Mouse (Mus musculus): ENCODE data around the gene Igf2bp1.
A peak's percentile ranks its signal among the peaks of the same experiment; 100 is the strongest.

Igf2bp1 gene

DNA sequence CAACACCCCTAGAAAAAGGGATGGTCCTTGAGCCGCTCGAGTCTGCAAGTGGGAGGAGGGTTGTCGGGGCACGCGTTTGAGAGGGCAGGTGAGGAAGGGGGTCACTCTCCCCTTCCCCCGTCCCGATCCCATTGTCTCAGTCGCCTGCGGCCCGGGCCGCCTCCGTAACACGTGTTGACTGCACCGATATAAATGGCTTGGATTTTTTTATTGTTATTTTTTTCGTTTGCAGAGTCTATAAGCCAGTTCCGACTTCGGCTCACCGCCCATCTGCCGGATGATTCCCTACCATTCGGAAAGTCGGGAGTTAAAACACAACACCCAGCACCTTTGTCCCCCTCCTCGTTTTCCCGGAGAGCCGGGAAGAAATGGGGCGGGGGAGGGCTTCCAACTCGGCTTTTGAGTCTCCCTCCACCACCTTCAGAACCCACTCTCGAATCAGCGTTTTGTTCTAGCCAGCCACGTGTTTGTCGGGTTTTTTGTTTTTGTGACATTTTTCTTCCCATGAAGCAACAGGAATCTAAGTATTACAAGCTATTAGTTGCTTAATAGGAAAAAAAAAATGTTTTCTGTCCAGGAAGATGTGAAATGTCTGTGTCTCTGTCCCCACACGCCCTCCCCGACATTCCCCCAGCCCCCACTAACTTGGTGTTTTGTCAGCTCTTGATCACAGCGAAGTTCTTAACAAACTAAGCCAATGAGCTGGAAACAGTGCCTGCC is 1.9 kb upstream of the Igf2bp1 start:
- DNase-seq (ENCODE audit: low spot score in 2 of 2) = no peak

DNA sequence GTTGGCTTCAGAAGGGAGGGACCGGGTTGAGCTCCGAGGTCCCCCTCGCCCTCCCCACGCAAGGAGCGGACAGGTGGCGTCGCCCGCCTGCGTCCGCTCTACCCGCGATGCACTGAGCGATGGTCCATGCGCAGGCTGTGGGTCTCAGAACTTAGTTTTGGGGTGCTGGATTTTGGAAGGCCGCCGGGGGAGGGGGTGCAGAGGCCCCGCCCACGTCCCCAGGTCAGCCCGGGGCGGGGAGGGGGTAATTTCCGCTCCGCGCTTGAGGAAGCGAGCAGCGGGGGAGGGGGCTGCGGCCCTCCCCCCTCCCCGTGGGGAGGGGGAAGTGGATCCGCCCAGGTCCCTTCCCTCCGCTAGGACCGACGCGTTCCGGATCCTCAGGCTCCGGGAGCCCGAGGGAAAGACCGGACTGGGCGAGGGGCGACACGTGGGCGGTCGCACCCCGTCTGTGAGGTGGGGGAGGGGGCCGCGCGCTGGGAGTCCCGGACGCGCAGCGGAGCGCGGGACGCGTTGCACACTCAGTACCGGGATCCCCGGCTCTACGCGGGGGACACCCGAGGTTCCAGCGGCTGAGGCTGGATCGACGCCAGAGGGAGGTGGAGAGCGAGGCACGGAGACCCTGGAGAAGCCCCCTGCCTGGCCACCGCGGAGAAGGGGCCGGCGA is 1.2 kb upstream of the Igf2bp1 start:
- DNase-seq (ENCODE audit: low spot score in 2 of 2) = peak; percentile 4 to 21

DNA sequence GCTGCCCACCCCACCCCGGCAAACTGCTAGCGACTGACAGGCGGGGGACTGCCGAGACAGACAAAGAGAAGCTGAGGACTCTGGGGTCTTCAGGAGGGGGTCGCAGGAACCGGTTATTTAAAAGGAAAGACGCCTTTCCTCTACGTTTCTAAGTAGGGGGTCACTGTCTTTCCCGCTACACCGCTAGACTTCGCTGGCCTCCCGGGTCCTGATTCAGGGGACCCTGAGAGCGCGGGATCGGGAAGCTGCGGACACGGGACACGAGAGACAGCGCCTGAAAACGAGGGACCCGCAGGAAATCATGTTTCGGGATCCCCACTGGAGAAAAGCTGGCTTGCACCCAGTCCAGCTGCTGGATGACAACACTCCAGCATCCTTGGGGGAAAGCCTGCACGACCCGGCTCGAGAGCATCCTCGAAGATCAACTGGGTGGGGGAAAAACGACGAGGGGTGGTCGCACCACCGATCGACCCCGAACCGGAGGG is 669 bp upstream of the Igf2bp1 start:
- peak in 1 of 2 experiments; percentile 8 for DNase-seq (ENCODE audit: low spot score in 2 of 2)

DNA sequence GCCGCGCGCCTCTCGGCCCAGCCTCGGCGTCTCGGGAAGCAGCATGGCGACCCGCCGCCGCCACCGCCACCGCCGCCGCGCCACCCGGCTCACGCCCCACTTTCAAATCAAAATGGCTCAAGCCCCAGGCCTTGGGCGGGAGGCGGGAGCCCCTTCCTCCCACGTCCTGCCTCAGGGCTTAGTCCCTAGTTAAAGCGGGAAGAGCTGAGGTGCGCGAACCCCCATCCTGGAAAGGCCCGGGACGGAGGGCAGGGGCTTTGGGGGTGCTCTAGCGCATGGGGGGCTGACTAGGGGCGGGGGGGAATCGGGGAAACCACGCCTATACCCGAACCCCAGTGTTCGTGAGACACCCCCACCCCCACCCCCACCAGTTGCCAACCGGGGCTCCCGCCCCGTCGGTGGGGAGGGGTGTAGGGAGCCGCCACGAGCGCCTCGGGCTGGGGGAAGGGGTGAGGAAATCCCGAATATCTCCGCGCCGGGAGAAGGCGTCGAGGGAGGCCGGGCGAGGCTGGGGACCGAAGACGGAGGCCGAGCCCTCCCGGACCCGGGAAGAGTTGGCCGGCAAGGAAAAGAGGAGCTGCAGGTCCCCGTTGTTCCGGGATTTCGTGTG is 842 bp downstream of the Igf2bp1 start:
- DNase-seq (ENCODE audit: low spot score in 2 of 2) = no peak

DNA sequence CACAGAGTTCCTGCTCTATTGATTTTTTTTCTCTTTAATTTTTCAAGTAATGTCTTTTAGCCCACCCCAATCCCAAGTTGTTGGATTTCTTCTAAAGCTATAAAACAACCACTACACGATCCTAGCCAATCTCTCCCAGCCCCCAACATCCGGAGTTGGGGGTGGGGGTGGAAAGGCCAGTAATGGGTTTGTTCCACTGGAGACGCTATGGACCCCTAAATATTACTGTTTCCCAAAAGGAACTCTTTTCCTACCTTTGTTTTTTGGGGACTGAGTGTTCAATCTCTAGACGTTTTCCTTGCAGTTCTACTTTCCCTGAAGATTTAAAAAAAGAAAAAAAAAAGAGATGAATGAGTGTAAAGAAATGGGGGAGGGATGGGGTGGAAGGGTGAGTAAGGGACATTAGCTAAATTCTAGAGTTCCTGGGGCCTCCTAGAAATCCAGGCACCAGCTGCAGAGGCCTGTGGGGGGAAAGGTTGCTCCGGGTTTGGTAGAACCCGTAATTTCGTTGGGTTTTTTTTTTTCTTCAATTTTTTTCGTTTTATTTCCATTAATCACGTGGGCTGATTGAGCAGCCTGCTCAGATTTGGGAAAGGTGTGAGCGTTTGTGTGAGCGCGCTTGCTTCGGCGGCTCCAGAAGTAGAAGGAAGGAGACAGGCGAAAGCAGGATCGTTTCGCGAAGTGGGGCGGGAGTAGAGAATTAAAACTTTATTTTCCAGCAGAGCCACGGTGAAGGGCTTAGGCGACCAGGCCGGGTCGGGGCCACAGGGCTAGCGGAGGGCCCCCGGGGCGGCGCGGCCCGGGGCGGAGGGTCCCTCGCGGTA is 1.6 kb downstream of the Igf2bp1 start:
- peak in 1 of 2 experiments; percentile 16 for DNase-seq (ENCODE audit: low spot score in 2 of 2)

DNA sequence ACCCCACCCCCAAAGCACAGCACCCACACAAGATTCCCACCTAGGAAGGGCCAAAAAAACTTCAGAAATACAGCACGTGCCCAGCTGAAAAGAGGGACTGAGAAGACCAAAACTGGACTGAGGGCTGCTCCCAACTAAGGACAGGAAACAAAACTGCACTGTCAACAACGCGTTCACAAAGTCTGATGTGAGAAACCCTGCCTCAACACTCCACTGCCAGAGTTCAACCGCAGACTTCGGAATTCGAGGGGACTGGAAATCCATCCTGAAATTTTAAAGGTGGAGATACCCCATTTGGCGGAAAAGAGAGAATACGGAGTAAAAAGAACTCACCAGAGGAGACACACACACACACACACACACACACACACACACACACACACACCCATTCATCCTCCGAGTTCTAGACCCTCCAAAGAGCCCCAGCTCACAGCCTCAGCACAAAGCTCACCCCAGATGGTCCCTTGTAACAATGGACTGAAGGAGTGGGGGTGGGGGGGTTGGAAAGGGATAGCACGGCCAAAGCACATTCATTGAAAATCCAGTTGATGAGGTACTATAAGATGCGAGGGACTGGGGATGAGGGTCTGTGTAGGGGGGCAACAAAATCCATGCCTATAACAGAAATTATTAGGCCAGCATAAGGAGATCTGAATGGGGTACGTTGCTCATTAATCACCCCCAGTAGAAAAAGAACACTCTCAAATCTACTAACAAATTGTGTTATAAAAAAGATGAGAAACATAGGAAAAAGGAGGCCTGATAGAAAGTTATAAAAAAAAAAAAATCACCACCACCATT is 2.4 kb downstream of the Igf2bp1 start:
- no peak for DNase-seq (ENCODE audit: low spot score in 2 of 2)

DNA sequence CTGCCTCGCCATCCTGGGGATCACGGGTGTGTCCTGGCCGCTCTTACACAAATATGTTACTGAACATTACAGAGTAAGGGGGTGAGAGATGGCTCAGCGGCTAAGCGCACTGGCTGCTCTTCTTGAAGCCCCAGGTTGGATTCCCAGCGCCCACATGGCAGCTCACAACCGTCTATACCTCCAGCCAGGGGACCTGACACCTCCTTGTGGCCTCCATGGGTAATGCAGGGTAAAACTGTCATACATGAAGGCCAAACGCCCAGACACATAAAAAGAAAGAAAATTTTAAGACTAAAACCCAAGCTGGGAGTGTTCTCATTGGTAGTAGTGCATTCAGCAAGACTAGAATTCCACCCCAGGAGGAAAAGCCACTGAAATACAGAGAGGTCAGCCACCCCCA is 11.6 kb downstream of the Igf2bp1 start:
- no peak for DNase-seq (ENCODE audit: low spot score in 2 of 2)

DNA sequence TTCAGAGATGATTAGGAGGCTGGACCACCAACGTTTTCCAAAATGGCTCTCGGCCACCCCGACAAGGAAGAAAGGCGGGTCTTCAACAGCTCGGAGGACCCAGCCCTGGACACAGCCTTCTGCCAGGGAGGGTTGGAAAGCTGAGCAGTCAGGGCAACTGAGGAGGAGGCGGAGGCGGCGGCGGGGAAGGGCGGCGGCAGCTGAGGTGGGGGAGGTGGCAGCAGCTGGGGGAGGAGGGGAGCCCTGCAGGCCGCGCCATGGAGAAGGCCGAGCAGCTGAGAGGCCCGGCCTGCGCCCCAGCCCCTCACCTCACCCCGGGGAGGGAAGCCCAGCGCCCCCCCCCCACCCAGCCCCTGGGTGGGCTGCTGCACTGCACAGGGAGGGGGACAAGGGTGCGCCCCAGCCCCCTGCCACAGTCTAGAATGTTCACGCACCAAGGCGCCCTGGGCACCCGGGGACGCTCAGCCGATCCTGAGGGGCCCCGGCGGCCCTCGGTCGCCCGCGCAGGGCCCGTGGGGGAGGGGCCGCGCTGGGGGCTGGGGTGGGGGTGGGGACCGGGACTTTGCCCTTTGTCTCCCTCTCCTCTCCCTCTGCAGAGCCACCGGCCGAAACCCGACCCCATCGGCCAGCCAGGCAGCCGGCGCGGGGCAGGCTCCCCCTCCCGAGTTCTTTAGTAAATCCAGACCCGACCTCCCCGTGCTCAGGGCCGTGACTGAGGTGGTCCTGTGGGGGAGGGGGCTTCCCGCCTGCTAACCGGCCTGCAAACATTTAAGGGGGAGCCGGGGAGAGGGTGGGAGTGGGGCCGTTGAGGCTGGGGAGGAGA is 14.6 kb downstream of the Igf2bp1 start:
- no peak for DNase-seq (ENCODE audit: low spot score in 2 of 2)

DNA sequence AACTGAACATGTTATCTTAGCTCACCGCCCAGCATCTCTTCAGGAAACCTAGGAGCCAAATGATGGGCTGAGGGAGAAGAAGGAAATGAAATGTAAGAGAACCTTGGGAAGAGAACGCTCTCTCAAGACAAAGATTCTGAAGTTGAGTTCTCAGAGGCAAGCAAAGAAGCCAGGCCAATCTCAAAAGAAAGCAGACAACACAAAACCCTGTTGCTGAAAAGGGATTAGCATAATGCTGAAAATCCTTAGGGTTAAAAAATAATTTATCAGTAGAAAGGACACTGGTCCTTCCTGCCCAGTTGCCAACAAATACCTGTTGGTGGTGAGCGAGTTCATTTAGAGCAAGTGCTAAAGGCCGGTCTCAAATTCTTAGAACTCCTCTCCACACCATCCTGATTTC is 15.3 kb downstream of the Igf2bp1 start:
- no peak for DNase-seq (ENCODE audit: low spot score in 2 of 2)

DNA sequence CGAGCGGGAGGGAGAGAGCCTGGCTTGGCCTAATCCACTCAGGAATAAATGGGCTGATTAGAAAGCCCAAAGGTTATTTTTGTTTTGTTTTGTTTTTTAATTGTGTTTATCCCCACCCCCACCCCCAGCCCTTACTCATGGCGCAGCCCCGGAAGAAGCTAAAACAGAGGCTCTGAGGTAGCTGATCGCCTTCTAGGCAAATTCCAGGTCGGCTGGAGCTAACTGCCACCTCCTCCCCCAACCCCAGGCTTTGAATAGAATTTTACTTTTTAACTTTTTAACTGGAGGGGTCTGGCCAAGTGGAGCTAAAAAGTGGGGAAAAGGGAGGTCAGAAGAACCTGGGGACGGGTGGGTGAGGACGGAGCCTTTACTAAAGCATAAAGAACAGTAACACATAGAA is 15.9 kb downstream of the Igf2bp1 start:
- DNase-seq (ENCODE audit: low spot score in 2 of 2) = no peak

DNA sequence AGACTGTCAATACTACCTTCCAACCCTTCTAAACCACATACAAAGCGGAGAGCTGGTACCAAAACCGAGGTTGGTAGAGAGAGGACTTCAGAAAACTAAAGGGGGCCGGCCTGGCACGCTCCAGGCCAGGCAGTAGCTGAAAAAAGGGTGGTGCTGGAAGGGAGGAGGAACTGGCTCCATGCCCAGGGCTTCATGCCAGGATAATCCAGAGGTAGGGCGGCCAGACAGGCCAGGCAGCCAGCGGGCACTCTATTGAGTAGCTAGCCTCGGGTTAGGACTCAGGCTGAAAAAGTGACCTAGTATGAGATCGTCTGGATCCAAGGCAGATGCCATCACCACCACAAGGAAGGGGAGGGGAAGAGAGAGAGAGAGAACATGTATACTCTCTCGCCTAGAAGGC is 17.2 kb downstream of the Igf2bp1 start:
- peak; percentile 18 to 70 for DNase-seq (ENCODE audit: low spot score in 2 of 2)

DNA sequence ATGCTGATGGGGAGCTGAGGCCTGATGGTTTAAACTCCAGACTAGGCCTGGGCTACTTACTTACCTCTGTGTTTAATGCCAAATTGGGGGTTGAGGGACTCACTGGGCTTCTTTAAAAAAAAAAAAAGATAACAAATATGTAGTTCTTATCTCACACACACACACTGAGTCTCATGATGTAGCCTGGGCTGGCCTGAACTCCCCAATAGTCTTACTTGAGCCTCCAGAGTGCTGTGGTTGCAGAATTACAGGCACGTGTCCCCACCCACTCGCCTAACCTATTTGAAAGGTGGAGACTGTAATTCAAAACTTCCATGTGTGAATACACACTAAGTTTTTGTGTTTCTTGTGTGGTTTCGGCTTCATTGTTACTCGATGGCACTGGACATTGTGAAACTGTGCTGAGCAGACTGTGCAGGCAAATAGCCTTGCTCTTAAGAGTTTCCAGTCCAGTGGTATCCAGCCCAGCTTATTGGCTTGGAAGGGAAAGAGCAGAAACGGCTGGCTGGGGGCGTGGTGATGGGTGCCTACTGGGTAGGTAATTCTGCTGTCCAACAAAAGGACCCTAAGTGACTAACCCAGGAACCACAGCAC is 17.8 kb downstream of the Igf2bp1 start:
- no peak for DNase-seq (ENCODE audit: low spot score in 2 of 2)

DNA sequence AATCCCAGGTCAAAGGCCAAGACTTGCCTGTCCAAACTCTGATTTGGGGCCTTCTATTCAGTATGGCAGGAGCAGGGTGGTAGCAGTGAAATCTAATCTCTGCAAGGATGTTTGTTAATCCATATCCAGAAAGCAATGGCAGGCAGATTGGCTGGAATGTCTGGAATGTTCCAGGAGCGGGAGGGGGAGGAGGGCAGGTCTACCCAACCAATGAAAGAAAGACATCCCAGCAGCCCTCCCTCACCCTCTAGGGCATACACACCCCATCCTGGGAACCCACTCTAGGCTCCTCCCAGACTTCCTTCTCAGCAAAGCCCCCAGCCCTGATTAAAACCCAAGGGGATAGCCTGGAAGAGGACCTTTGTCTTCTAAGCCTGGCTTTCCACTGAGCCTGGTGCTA is 23.3 kb downstream of the Igf2bp1 start:
- no peak for DNase-seq (ENCODE audit: low spot score in 2 of 2)

DNA sequence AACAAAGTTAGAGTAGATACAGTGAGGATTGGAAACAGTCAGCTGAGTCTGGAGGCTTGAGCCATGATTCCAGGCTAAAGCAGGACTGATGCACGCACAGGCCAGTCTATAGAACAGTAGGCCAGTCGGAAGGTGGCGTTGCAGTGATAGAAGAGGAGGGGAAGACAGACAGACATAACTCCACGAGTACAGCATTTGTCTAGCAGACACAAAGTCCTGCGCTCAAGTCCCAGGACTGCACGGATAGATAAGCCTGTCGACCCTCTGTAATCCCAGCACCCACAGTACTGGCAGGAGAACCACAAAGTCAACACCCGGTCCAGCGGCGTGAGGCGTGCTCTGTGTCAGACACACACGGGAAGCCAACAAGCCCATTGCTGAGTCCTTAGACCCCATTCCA is 23.9 kb downstream of the Igf2bp1 start:
- DNase-seq (ENCODE audit: low spot score in 2 of 2) = no peak

DNA sequence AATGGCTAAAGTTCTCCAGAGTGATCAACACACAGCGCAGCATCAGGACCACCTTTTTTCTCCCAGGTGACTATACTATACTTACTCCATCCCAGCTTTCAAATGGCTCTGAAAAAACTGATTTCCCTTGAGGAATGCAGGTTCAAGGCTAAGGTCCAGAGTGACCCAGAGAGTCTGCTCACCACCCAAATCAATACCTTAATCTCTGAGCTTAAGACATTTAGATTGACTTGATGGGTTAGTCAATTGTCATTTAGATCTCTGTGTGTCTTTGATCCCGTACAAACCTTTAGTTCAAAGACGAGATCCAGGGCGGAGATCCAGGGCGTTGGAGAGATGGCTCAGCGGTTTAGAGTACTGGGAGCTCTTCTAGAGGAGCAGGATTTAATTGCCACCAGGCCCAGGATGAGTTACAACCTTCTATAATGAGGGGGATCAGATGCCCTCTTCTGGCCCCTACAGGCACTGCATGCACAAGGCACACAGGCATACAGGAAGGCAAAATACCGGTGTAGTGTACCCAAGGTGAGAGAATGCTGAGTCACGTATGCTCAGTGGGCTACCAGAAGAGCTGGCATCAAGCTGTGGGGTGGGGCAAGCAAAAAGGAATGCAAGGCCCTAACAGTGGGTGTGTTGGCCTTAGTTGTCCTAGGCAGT is 24.9 kb downstream of the Igf2bp1 start:
- DNase-seq (ENCODE audit: low spot score in 2 of 2) = peak; percentile 21 to 66

DNA sequence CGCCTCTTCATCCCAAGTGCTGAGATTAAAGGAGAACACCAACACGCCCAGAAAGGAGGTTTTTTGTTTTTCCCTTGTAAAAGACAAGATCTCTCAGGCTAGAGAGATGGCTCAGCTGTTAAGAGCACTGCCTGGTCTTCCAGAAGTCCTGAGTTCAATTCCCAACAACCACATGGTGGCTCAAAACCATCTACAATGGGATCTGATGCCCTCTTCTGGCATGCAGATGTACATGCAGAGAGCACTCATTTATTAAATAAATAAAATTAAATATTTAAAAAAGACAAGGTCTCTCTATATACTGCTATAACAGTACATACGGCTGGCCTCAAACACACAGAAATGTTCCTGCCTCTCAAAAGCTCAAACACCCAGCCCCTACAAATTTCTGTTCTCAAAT is 27.3 kb downstream of the Igf2bp1 start:
- no peak for DNase-seq (ENCODE audit: low spot score in 2 of 2)

DNA sequence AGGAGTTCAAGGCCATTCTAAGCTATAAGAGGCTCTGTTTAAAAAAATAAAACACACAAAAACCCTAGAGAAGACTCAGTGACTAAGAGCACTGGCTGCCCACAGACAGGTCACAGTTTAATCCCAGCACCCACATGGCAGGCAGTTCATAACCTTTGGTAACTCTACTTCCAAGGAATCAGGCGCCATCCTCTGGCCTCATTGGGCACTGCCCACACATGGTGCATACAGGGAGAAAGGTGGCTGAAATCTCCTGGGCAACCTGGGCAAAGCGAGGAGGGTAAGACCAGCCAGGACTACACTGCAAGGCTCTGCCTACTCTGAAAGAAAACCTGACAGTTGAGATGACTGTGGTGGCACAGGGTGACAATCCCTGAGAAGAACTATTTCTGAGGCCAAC is 29.4 kb downstream of the Igf2bp1 start:
- peak in 1 of 2 experiments; percentile 28 for DNase-seq (ENCODE audit: low spot score in 2 of 2)

DNA sequence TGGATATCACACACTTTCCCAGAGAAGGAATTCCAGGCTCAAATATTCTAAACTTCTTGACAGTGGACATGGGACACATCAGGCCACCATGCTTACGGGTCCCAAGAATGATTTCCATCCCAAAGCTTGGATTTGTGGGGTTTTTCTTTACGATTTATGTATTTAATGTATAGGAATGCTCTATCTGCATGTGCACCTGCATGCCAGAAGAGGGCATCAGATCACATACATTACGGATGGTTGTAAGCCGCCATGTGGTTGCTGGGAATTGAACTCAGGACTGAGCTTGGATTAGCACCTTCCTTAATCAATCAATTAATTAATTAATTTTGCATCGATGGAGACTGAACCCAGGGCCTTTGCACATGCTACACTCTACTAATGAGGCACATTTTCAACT is 30.0 kb downstream of the Igf2bp1 start:
- DNase-seq (ENCODE audit: low spot score in 2 of 2) = no peak

DNA sequence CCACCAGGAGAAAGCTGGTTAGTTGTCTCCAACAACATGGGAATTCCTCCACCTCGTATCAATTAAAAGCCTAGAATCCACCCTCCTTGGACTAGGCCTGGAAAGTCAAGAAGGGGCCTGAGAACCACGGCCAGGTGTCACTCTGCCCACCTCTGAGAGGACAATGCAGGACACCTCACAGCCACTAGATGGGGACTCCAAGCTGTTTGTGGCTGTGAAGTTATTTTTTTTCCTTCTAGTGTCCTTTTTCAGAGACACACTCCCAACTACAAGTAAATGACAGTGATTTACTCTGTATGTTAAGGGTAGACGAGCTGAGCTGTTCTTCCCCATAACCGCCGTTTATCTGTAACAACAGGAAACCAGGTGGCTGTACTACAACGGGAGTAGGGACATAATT is 32.6 kb downstream of the Igf2bp1 start:
- DNase-seq (ENCODE audit: low spot score in 2 of 2) = no peak

Data from spleen, postnatal 10 days (tissue).